Mouse (Mus musculus) spleen, postnatal 10 days (tissue): ENCODE results near the gene Fstl3.

Experiments
- DNase-seq, 2 experiments: peaks; one replicate each; pipeline ENCODE4 v3.0.0; 2021 to 2022; ENCODE audit warnings: low spot score in 2 of 2

Gene Fstl3

DNA sequence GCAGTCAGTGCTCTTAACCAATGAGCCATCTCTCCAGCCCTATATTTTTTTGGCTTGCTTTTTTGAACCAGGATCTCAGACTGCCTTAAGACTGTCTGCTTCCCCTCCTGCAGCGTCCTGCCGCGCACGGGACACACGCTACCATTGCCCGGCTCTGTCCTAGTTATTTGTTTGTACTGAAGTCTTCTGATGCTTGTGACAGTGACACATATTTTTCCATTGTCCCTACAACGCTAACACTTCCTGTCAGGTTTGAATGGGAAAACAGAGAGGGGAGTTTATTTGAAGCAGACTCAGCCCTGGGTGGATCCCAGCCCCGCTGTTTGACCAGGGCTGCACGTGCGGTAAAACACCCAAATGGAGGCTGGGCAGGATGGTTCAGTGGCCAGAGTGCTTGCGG lies 31.7 kb downstream of the Fstl3 start:
- no peak for DNase-seq

DNA sequence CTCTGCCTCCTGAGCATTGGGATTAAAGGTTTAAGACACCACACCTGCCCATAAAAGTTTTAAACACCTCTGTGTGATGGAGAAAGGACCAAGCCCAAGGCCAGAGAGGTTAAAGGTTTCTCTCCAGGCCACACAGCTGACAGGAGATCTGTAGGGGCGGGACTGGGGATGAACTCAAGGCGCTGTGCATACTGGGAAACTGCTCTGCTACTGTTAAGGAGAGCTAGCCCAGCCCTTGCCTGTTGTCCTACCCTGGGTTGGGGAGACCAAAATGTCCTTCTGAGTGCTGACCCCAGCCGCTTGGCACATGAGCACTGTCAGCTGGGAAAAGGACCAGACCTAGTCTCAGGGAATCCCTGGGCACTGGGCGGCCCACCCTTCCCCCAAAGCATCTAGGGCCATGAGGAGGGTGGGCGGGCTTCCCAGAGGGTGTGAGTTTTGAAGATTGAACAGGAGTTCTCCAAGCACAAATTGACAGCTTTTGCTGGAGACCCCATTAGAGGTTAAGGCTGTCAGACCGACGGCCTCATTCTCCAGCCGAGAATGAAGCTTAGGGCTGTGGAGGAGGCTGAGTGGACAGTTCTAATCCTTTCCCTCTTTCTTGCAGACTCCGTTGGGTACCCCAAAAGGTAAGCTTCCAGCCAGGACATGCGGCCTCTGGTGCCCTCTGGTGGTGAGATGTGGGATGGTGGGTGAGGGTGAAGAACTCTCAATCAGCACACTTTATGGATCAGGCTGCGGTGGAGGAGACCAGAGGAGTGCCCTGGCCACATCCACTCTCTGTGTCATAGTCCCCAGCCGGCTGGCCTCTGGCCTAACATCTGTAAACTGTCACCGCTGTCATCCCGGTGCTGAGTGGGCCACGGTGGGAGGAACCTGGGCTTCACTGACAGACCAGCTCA lies 34.9 kb downstream of the Fstl3 start:
- DNase-seq: peak; percentile 81 to 90

DNA sequence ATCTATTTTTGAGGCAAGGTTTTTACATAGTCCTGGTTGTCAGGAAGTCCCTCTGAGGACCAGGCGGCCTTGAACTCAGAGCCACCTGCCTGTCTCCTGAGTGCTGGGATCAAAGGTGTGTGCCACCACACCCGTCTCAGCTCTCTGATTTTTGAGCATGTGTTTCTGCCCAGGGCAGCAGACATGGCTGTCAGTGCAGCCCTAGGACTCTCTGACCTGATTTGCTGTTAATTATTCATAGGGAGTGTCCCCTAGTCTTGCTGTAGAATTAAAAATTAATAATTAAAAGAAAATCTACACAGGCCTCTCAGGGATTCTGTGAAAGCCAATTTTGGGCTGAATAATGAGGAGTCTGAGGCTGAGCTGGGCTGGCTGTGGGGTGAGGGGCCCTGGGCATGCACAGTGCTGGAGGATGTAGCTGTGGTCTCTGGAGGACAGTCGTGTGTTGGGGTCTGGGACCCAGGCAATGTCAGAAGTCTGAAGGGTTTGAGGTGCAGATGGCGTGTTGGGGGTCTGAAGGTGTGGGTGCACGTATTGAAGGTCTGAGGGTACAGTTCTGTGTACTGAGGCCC lies 37.3 kb downstream of the Fstl3 start:
- DNase-seq: no peak

DNA sequence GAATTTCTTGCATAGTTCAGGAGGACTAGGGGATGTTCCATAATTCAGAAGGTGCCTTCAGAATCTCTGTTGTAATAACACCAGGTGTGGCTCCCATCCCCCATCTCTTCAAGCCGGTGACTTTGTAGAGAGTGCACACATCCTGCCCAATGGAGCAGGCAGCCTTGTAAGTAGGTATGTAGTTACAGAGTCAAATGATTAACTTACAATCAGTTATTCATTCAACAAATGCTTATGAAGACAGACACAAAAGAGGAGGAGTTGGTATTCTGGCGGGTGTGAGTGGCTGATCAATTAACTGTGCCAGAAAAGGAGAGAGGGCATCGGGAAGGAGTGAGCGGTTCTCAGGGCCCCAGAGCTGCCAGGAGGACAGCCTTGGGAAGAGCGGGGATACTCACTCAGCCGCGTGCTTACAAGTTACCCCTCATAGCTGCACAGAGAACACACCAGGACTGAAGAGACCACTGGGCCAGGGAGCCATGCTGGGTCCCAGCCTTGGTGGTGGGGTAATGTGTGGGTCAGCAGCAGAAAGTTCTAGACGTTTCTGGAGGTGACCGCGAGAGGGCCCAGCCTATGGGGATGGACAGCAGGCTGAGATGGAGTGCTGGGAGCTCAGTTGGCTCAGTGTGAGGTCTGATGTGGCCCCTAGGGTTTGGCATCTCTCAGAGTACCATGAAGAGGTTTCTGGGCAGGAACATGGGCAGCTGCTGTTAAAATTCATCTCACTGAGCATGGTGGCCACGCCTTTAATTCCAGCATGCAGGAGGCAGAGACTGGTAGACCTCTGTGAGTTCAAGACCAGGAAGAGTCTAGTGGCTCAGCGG lies 38.8 kb downstream of the Fstl3 start:
- no peak for DNase-seq

DNA sequence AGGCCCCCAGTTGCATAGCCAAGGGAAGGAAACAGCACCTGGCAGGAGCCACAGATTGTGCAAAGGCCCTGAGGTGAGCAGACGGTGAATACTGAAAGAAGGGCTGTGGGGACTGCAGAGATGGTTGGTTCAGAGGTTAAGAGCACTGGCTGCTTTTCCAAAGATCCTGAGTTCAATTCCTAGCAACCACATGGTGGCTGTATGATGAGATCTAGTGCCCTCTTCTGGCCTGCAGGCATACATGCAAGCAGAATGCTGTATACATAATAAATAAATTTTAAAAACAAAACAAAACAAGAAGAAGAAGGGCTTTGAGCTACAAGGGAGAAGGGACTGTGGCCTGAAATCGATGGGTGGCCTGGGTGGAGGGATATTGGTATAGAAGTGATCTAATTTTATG lies 40.0 kb downstream of the Fstl3 start:
- DNase-seq: no peak

DNA sequence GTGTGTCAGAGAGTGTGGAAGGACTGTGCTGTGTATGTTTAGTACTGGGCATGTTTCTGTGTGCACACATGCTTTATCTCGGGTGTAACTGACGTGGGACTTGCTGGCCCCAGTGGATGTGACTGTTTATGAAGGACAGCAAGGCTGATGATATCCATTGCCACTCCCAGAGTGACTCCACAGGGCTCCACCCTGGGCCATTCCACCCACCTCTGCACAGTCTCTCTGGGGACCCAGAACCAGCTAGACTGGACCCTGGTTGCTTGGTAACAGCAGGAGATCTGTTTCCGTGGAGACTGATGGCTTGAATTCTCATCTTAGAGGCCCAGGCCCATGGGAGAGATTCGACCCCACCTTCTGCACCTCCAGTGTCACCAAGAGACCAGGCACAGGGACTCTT lies 41.2 kb downstream of the Fstl3 start:
- no peak for DNase-seq

DNA sequence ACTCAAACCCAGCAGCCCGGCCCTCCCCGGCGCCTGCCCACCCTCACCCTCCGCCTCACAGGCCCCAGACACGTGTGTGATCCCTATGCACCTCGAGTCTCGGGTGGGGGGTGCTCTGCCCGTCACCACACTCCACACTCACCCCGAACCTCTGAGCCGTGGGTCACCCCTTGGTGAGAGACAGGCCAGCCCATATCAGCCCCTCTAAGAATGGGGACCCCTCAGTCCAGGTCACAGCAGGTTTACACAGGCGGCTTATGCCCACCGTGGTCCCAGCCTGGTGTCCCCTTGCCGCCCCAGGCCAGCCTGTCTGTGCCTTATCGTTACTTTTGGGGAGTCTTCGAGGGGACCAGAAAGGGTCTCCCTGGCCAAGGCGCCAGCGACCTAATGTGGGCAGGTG lies 42.5 kb downstream of the Fstl3 start:
- no peak for DNase-seq

DNA sequence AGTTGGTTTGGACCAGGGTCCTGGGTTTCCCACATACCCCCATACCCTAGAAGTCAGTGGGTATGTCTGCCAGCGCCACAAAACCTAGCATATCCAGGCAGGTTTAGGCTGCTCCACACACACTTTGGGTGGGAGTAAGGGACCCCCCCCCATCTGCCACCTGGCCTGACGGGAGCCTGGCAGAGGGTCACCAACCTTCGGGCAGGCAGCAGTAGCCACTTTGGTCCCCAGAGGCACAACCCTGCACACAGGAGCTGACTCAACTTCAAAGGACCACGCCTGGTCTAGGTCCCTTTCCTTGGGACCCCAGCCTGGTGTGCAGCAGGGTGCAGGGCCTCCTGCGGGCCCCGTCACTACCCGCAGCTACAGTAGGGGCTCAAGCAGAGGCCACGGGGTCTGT lies 43.2 kb downstream of the Fstl3 start:
- DNase-seq: no peak

DNA sequence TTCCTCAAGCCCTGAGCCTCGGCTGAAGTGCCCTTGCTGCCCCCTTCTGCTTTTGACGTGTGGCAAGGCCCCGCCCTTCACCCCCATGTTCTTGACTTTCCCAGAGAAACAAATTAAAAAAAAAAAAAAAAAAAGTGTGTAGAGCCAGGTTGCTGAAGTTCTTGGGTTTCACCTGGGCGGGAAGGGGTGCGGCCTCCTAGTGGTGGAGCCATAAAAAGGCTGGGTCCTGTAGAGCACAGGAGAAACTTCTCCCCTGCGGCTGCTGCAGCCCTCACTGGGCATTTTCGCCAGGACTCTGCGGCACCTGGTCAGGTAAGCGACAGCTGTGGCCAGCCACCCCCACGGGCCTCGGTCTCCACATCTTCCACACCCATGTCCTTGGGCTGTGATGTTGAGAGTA lies 43.7 kb downstream of the Fstl3 start, which contains the start of gene Misp:
Misp (plus strand) TSS at position 208 of the 400 bp plus-strand sequence.
- DNase-seq: no peak

DNA sequence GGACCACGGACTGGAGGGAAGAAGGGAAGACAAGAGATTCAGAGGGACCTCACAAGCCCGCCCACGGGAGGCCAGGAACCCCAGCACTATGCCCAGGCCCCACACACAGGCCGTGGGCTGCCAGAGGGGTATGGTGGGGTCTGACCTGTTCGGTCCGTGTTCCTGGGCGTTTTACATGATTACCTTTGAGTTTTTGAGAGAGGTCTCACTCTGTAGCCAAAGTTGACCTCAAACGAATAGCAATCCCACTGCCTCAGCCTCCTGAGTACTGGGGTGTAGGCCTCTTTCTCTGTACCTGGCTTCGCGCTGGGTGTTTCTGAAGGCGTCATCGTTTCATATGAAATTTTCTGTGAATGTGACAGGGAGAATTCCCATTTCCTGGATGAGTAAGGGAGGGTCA lies 44.7 kb downstream of the Fstl3 start:
- no peak for DNase-seq

DNA sequence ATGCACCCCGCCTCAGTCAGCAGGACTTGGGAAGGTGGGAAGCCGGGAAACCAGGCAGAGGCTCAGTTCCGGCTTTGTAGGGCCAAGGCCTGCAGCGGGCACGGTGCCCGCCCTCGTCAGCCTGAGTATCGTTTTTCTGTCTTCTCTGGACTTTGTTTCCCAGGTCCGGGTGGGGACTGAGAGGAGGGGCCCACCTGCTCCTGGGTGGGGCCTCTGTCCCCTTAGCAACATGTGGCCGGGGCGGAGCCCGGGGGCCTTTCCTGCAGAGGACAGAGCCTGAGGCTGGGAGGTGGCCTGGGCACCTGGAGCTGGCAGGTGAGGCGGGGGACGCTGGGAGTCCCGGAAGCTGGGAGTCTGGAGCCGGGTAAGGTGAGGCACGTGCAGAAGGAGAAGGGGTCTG lies 45.3 kb downstream of the Fstl3 start:
- no peak for DNase-seq

DNA sequence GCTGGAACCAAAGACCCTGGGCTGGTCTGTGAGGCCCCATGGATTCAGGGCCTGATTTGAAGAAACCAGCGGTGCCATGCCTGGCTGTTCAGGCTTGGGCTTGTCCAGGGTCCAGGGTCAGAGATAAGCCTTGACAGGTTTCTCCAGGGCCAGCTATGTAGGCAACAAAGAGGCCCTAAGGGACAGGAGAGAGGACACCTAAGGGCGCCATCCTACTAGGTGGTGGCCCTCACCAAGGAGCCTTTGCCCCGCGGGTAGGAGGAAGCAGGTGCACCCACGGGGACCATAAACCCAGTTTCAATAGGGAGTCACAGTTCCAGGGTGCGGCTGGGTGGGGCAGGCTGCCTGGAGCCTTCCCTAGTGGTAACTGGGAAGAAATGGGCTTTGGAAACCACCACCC lies 45.9 kb downstream of the Fstl3 start:
- DNase-seq: no peak

DNA sequence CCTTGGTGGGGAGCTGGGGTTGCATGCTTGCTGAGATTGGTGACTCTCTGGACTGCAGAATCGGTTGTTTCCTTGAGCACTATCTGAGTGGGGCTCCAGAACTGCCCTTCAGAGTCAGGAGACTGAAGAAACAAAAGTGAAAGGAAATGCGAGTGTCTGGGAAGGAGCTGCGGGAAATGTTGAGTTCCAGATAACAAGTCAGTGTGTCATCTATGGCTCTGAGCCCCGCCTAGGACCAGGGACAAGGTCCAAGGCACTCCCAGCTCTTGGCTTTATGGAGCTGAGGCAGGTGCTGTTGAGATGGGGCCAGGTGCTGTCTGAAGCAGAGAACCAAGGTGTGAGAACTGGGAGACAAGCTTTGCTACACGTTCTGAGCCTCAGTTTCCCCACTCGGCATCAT lies 47.3 kb downstream of the Fstl3 start:
- DNase-seq: no peak

DNA sequence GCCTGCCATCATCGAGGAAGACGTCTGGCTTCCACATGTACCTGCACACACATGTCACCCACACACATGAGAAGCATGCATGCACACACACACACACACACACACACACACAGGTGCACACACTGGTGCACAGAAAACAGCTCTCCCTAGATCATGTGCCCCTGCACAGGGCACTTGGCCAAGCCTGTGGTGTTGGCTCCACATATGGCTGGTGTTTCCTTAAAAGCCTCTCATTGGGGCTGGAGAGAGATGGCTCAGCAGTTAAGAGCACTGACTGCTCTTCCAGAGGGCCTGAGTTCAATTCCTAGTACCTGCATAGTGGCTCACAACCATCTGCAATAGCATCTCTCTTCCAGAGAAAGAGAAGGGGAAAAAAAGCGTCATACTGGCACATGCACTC lies 54.5 kb downstream of the Fstl3 start:
- DNase-seq: no peak
